Mouse (Mus musculus) heart, embryonic 14.5 days (tissue): Measurements from ENCODE around the gene Stard10. TPM values are rescaled to one million over a fixed set of nuclear protein-coding genes. Genes with fewer than 3 reads are reported as not detected.

ENCODE experiments used
- ATAC-seq: fragments of 200-750 bp; cut with Nextera tagmentation; 2 replicates; pipeline ENCODE4 v1.8.0; 2017; ENCODE audit warnings: low read depth, moderate TSS enrichment; ENCODE audit not compliant: insufficient number of reproducible peaks, insufficient read depth, low FRiP score
- H3K27ac ChIP-seq, 2 experiments: fragments of 200-500 bp in 1 of 2; fragments of 300-500 bp in 1 of 2; sonication (generic) in 1 of 2; replicated peaks in 1 of 2; 2 replicates each; pipeline ENCODE4 v1.5.1; 2012 to 2014; ENCODE audit warnings: low read depth in 2 of 2, low read length in 2 of 2, control low read depth in 1 of 2, mild to moderate bottlenecking in 1 of 2, mixed read lengths in 1 of 2; ENCODE audit not compliant: control insufficient read depth in 1 of 2, insufficient read depth in 1 of 2
- H3K27me3 ChIP-seq: fragments of 300-500 bp; sonication (generic); 2 replicates; pipeline ENCODE4 v1.6.1; 2014; ENCODE audit warnings: mild to moderate bottlenecking, low read length, control low read depth; ENCODE audit not compliant: control insufficient read depth, insufficient read depth
- H3K36me3 ChIP-seq: fragments of 300-500 bp; sonication (generic); 2 replicates; pipeline ENCODE4 v1.6.1; 2014; ENCODE audit warnings: mild to moderate bottlenecking, control low read depth, low read length, mixed read lengths; ENCODE audit not compliant: control insufficient read depth, insufficient read depth
- H3K4me1 ChIP-seq, 2 experiments: fragments of 200-500 bp in 1 of 2; fragments of 300-500 bp in 1 of 2; sonication (generic) in 1 of 2; 2 replicates each; pipeline ENCODE4 v1.6.1; 2012 to 2014; ENCODE audit warnings: low read length in 2 of 2, control low read depth in 1 of 2, mixed read lengths in 1 of 2; ENCODE audit not compliant: control insufficient read depth in 2 of 2, insufficient read depth in 2 of 2
- H3K4me2 ChIP-seq: fragments of 300-500 bp; sonication (generic); 2 replicates; pipeline ENCODE4 v1.6.1; 2014; ENCODE audit warnings: mild to moderate bottlenecking, low read length
- H3K4me3 ChIP-seq, 2 experiments: fragments of 200-500 bp in 1 of 2; fragments of 300-500 bp in 1 of 2; sonication (generic) in 1 of 2; 2 replicates each; pipeline ENCODE4 v1.5.1; 2012 to 2014; ENCODE audit warnings: low read length in 2 of 2, mild to moderate bottlenecking in 2 of 2, control low read depth in 1 of 2, low read depth in 1 of 2, moderate library complexity in 1 of 2; ENCODE audit not compliant: control insufficient read depth in 1 of 2, insufficient read depth in 1 of 2
- H3K9ac ChIP-seq: fragments of 300-500 bp; sonication (generic); 2 replicates; pipeline ENCODE4 v1.6.1; 2014; ENCODE audit warnings: mild to moderate bottlenecking, low read length
- H3K9me3 ChIP-seq: fragments of 300-500 bp; sonication (generic); 2 replicates; pipeline ENCODE4 v1.6.1; 2016; ENCODE audit warnings: low read length, control low read depth; ENCODE audit not compliant: control insufficient read depth
- WGBS: fragments of 180-500 bp; shearing (Covaris S2); extraction: QIAGEN DNeasy Blood & Tissue Kit; methylation state at CpG from one replicate; pipeline ENCODE4 v1.1.7; 2014; 5-methylcytosine and 5-hydroxymethylcytosine counted together
- polyA plus RNA-seq: library from polyadenylated mRNA; unstranded; fragments of >200 nt; fragmentation: Nextera tagmentation; extraction: Ambion mirVana; gene quantifications from 2 replicates; pipeline ENCODE4 v1.2.1, GENCODE M21; 2014

Gene Stard10
- polyA plus RNA-seq, 1 experiment from 2014 or later: 61.7 TPM

GRCm38 (mm10) chr7:101330841-101331173 is 13.9 kb downstream of the Stard10 start:
- H3K27me3 ChIP-seq: no peaks in the 10 kb centered on the region; the same call in none of the 2 replicates
- H3K4me2 ChIP-seq: no peak overlapping the region
- no peaks in the 10 kb centered on the region for H3K9me3 ChIP-seq
- 72% methylated on average over 4 of the region's 4 CpGs for WGBS
- H3K27ac ChIP-seq: no peak overlapping the region
- H3K4me1 ChIP-seq: peaks cover 15 to 16% of the 10 kb centered on the region in 2 experiments
- no peak overlapping the region for H3K9ac ChIP-seq
- ATAC-seq: no peak
- H3K4me3 ChIP-seq: no peak overlapping the region
- no peaks in the 10 kb centered on the region for H3K36me3 ChIP-seq

- Histone ChIP-seq H3K9ac (no peak overlapping the region), H3K27me3 (no peaks in the 10 kb centered on the region; the same call in 1 of the 2 replicates), H3K9me3 (no peaks in the 10 kb centered on the region), H3K4me1 (peaks cover 15 to 16% of the 10 kb centered on the region in 2 experiments), H3K4me2 (no peak overlapping the region), H3K27ac (no peak overlapping the region), H3K4me3 (no peak overlapping the region), H3K36me3 (no peaks in the 10 kb centered on the region)
- no peak for ATAC-seq
- 87% methylated on average over 5 of the region's 5 CpGs for WGBS
Measured at GRCm38 (mm10) chr7:101332045-101332831, 15.4 kb downstream of the Stard10 start.

GRCm38 (mm10) chr7:101335228-101335627 is 18.3 kb downstream of the Stard10 start:
- H3K4me1 ChIP-seq: peaks cover under 1 to 4% of the 10 kb centered on the region in 2 experiments; a peak in 2 of 4 replicates
- H3K4me3 ChIP-seq: no peak overlapping the region
- no peak overlapping the region for H3K9ac ChIP-seq
- no peaks in the 10 kb centered on the region; the same call in 1 of the 2 replicates for H3K27me3 ChIP-seq
- no peaks in the 10 kb centered on the region for H3K36me3 ChIP-seq
- ATAC-seq: no peak
- no peaks in the 10 kb centered on the region for H3K9me3 ChIP-seq
- no peak overlapping the region for H3K27ac ChIP-seq
- no peak overlapping the region for H3K4me2 ChIP-seq
- WGBS: 72% methylated on average over 2 of the region's 2 CpGs

GRCm38 (mm10) chr7:101336686-101337085 is 19.8 kb downstream of the Stard10 start:
- Histone ChIP-seq H3K27ac (no peak overlapping the region), H3K4me2 (no peak overlapping the region), H3K36me3 (no peaks in the 10 kb centered on the region), H3K4me1 (peaks cover 2 to 5% of the 10 kb centered on the region in 2 experiments; a peak in 2 of 4 replicates), H3K9me3 (no peaks in the 10 kb centered on the region), H3K27me3 (no peaks in the 10 kb centered on the region; the same call in 1 of the 2 replicates), H3K4me3 (no peak overlapping the region), H3K9ac (no peak overlapping the region)
- 77% methylated on average over 3 of the region's 3 CpGs for WGBS
- ATAC-seq: no peak

- Histone ChIP-seq H3K4me1 (peaks cover 3 to 9% of the 10 kb centered on the region in 2 experiments; a peak in 3 of 4 replicates), H3K36me3 (no peaks in the 10 kb centered on the region), H3K9me3 (no peaks in the 10 kb centered on the region), H3K9ac (no peak overlapping the region), H3K27ac (no peak overlapping the region), H3K27me3 (no peaks in the 10 kb centered on the region; the same call in 1 of the 2 replicates), H3K4me2 (no peak overlapping the region), H3K4me3 (no peak overlapping the region)
- 89% methylated on average over 3 of the region's 3 CpGs for WGBS
- ATAC-seq: no peak
Measured at GRCm38 (mm10) chr7:101337401-101337800, 20.5 kb downstream of the Stard10 start.

- H3K36me3 ChIP-seq: no peaks in the 10 kb centered on the region; the same call in 1 of the 2 replicates
- peaks cover 12 to 24% of the 10 kb centered on the region in 2 experiments for H3K4me1 ChIP-seq
- 58% methylated on average over 6 of the region's 6 CpGs for WGBS
- no peak overlapping the region for H3K4me2 ChIP-seq
- no peaks in the 10 kb centered on the region for H3K9me3 ChIP-seq
- no peaks in the 10 kb centered on the region for H3K27me3 ChIP-seq
- ATAC-seq: no peak
- H3K9ac ChIP-seq: no peak overlapping the region
- peak overlapping the region in 1 of 2 experiments; percentile 6; a peak in 1 of 4 replicates for H3K27ac ChIP-seq
- H3K4me3 ChIP-seq: no peak overlapping the region
Measured at GRCm38 (mm10) chr7:101341405-101341804, 24.5 kb downstream of the Stard10 start.

- 58% methylated on average over 7 of the region's 7 CpGs for WGBS
- H3K9ac ChIP-seq: no peak overlapping the region
- no peak; the same call in 1 of the 2 replicates for ATAC-seq
- H3K27ac ChIP-seq: no peak overlapping the region
- H3K36me3 ChIP-seq: no peaks in the 10 kb centered on the region; the same call in 1 of the 2 replicates
- H3K4me3 ChIP-seq: no peak overlapping the region
- no peak overlapping the region for H3K4me2 ChIP-seq
- H3K9me3 ChIP-seq: no peaks in the 10 kb centered on the region
- no peaks in the 10 kb centered on the region for H3K27me3 ChIP-seq
- H3K4me1 ChIP-seq: peaks cover 16 to 24% of the 10 kb centered on the region in 2 experiments
Measured at GRCm38 (mm10) chr7:101343135-101343534, 26.2 kb downstream of the Stard10 start.
